Mouse (Mus musculus) thymus, postnatal 0 days (tissue): ENCODE data around the gene Nr6a1. TPM values are rescaled to one million over a fixed set of nuclear protein-coding genes. Genes with fewer than 3 reads are reported as not detected.

Experiments
- DNase-seq: peaks from one replicate; pipeline ENCODE4 v3.0.0-alpha.2; 2015; ENCODE audit warnings: low spot score
- polyA plus RNA-seq: library from polyadenylated mRNA; unstranded; fragments of >200 nt; fragmentation: Nextera tagmentation; extraction: Ambion mirVana; gene quantifications from 2 replicates; pipeline ENCODE4 v1.2.1, GENCODE M21; 2015

The Nr6a1 gene
- polyA plus RNA-seq, 1 experiment from 2014 or later = 0.42 TPM

DNA sequence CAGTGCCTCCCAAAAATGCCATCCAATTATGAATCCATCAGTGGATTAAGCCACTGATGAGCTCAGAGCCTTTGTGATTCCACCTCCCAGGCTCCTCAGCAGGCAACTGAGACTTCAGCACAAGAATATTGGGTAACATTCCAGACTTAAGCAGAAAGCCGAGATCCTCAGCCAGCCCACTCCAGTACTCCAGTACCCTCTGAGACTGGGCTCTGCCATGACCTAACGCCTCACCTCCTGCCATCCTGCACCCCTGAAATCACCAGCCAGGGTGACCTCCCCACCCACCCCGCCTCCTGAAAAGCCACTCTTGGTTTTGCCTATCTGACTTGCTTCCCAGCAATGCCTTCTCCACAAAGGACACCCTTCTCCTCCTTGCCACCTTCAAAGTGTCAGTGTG, 9.9 kb upstream of the Nr6a1 start:
- DNase-seq = no peak

- no peak for DNase-seq
These were observed 9.4 kb upstream of the Nr6a1 start for GRCm38 (mm10) chr2:38936721-38937378.

GRCm38 (mm10) chr2:38934936-38935335, 7.4 kb upstream of the Nr6a1 start:
- DNase-seq = no peak

DNA sequence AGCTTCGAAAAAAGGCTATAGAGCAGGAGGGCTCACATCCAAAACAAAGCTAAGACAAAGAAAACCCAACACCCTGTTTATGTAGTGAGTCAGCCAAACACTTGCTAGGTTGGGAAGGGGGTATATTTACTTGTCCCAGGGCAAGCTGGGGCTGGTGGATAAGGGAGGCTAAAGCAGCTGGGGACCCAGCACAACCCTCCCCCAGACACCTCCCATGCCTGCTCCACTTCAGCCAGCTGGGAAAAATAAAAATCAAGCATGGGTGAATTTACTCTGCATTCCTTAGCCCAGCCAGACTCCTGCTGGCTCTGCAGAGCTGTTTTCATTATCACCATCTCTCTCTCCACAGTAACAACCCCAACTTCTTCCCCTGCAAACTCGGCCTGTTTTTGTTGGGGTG, 6.4 kb upstream of the Nr6a1 start:
- no peak for DNase-seq

GRCm38 (mm10) chr2:38931851-38932667, 4.6 kb upstream of the Nr6a1 start, which contains the start of gene Olfml2a:
TSS of gene Olfml2a (plus strand) at chr2:38931978.
- DNase-seq = peak; percentile 82

DNA sequence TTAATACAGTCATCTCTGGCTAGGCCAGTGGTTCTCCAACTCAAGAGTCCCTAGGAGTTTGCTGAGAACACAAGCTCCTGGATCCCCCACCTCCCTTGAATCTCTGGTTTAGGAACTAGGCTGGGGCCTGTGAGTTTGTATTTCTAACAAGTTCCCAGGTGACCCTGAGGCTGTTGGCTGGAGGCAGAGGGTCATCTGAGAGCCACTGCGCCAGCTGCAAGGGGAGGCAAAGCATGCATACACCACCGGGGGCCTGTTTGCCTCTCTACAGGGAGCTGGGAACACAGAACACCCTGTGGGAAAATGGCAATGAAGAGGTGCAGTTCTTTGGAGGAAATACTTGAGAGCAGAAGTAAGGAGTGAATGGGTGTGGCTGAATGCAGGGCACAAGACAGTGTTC, 2.8 kb upstream of the Nr6a1 start:
- DNase-seq = no peak

GRCm38 (mm10) chr2:38926145-38926891, 1.2 kb downstream of the Nr6a1 start:
- DNase-seq = peak; percentile 96

- peak; percentile 9 for DNase-seq
These were observed 2.1 kb downstream of the Nr6a1 start for GRCm38 (mm10) chr2:38925171-38926080.

DNA sequence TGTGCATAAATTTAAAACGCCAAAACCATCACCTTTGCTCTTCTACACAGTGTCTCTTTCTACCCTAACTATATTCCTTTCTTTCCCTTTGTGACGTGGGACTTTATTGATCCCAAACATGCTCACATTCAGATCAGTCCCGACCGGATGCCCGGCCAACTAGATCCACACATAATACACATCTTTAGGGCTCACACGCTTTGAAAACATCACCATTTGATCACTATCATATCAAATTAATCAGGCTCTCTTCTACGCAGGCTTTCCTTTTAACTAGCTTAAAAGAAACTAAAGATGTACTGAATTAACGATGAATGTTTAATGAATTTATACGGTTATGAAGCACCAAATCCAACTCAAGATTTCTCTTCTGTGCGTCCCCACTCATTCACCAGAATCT, 2.9 kb downstream of the Nr6a1 start:
- no peak for DNase-seq

DNA sequence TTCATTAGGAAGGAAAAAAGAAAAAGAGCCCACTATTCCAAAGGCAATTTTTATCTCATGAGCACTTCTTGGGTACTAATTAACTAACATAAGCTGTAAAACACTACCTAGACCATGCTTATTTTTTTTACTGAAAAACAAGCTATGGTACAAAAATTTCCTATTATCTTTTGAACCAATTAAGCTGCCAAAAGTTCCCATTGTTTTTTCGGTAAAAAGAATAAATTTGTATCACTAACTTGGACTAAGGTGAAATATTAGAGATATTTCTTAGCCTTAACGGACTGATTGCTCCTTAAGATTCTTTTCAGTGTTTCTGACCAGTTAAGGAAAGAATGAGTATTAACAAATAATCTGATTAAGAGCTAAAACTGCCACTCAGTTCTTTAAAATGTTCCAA, 3.6 kb downstream of the Nr6a1 start:
- no peak for DNase-seq

GRCm38 (mm10) chr2:38923471-38923870, 4.0 kb downstream of the Nr6a1 start:
- no peak for DNase-seq

DNA sequence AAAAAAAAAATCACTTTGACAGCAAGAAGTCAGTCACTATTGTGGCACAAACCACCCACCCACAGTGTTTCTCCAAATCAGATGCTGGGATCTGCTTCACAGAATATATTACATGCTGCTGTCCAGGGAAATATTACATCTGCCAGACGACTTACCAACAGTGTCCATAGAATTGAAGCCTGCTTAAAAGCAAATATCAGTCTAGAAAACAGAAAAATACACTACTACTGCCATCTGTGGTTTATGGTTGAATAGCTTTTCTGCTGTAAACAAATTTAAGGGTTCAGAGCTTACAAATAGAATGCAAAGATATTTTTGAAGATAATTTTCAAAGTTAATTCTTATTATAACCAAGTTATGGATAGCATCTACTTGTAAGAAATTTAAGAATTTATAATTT, 6.1 kb downstream of the Nr6a1 start:
- no peak for DNase-seq

- no peak for DNase-seq
These were observed 10.4 kb downstream of the Nr6a1 start for GRCm38 (mm10) chr2:38916947-38917691.

DNA sequence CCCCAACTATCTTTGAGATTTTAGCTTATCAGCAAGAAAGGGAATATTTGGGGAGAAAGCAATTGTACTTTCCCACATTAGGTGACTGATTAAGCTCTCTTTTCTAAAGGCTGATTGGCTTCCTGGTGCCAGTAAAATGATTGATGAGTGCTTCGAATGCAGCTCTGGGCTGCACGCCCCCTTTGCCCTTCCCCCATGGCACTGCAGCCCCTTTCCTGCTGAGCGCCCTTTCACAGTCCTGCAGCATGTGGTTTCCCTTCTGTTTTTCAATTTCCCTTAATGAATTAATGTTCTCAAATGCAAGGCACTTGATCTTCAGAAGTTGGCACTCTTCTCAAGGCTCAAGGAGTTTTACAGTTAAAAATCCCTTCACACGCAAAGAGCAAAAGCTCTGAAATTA, 12.5 kb downstream of the Nr6a1 start:
- DNase-seq = no peak

DNA sequence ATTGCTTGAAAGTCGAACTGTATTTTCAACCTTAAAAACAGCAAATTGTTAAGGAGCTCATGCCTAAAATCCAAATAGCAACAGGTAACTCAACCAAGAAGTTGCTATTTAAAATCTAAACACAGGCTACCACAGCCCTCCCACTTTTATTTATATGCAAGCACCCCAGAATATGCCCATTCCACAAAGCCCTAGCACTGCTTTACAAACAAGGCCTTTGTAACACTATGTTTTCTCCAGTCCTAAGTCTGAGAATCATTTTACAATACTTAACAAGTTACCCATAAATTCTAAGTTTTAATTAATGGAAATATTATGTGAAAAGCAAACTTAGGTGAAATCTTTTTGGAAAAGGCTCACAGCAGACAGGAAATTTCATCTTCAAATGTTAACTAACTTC, 13.0 kb downstream of the Nr6a1 start:
- DNase-seq = no peak

DNA sequence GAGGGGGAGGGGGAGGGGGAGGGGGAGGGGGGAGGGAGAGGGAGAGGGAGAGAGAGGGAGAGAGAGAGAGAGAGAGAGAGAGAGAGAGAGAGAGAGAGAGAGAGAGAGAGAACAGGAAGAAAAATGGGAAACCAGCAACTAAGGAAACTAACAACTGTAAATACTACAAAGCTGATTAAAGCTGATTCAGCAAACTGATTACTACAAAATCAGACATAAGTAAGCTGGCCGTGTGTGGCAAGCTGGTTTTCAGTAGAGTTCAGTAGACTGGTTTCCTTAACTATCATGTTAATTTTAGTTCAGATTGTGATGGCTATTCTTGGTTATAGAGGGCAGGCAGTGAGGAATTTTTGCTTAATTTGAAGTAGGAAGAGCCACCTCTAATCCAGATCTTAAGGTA, 18.9 kb downstream of the Nr6a1 start:
- no peak for DNase-seq

DNA sequence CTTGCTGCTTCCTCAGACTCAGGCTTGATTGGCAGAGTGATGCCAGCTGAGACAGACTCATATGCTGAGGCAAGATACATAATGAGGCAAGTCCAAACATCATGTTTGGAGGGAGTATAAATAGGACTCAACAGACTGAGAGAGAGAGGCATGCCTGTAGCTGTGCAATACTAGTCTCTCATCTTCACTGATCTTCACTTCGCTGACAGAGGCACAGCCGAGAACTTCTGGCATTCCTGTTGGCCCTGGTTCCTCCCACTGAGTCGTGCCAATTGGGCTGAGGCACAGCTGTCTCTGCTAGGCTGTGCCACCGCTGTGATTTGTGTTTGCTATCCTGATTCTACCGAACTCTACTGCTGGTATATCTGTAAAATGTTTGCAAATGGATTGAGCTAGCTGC, 21.4 kb downstream of the Nr6a1 start:
- no peak for DNase-seq

DNA sequence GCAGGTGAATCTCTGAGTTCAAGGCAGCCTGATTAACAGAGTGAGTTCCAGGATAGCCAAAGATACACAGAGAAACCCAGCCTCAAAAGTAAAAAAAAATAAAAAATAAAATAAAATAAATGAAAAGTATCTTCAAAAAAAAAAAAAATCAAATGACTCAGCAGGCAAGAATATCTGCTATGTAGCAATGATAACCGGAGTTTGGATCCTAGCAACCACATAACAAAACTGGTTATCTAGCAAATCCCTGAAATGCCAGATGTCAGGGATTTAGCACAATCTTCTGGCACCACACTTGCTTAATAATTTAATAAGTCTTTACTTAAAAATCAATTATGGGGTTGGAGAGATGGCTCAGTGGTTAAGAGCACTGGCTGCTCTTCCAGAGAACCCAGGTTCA, 23.2 kb downstream of the Nr6a1 start:
- no peak for DNase-seq

GRCm38 (mm10) chr2:38902866-38903265, 24.6 kb downstream of the Nr6a1 start:
- no peak for DNase-seq

- DNase-seq = no peak
These were observed 46.4 kb downstream of the Nr6a1 start for GRCm38 (mm10) chr2:38880907-38881672.
